Mouse (Mus musculus): ENCODE results near the gene Svop.

Svop gene

GRCm38 (mm10) chr5:113996458-113996857, 94.9 kb downstream of the Svop start:
- ATAC-seq (ENCODE audit: low TSS enrichment) = no peak

GRCm38 (mm10) chr5:113993487-113994465, 97.6 kb downstream of the Svop start, which contains the start of gene Ssh1:
Ssh1 (minus strand) TSS chr5:113993894.
- peak; percentile 72 for ATAC-seq (ENCODE audit: low TSS enrichment)

GRCm38 (mm10) chr5:113993031-113993486, 98.3 kb downstream of the Svop start:
- ATAC-seq (ENCODE audit: low TSS enrichment) = peak; percentile 35; the same call in 1 of the 2 replicates

GRCm38 (mm10) chr5:113992339-113992831, 99.0 kb downstream of the Svop start:
- no peak for ATAC-seq (ENCODE audit: low TSS enrichment)

GRCm38 (mm10) chr5:113991141-113991540, 100.2 kb downstream of the Svop start:
- ATAC-seq (ENCODE audit: low TSS enrichment) = no peak

- no peak for ATAC-seq (ENCODE audit: low TSS enrichment)
Measured at GRCm38 (mm10) chr5:113990593-113990992, 100.8 kb downstream of the Svop start.

GRCm38 (mm10) chr5:113989437-113990024, 101.8 kb downstream of the Svop start:
- ATAC-seq (ENCODE audit: low TSS enrichment) = no peak

GRCm38 (mm10) chr5:113986182-113986961, 105.0 kb downstream of the Svop start:
- no peak for ATAC-seq (ENCODE audit: low TSS enrichment)

GRCm38 (mm10) chr5:113985737-113986136, 105.6 kb downstream of the Svop start:
- ATAC-seq (ENCODE audit: low TSS enrichment) = no peak

- no peak for ATAC-seq (ENCODE audit: low TSS enrichment)
Measured at GRCm38 (mm10) chr5:113984025-113984740, 107.2 kb downstream of the Svop start.

GRCm38 (mm10) chr5:113983541-113983940, 107.8 kb downstream of the Svop start:
- no peak for ATAC-seq (ENCODE audit: low TSS enrichment)

- no peak for ATAC-seq (ENCODE audit: low TSS enrichment)
Measured at GRCm38 (mm10) chr5:113981843-113982242, 109.5 kb downstream of the Svop start.

- no peak for ATAC-seq (ENCODE audit: low TSS enrichment)
Measured at GRCm38 (mm10) chr5:113981171-113981570, 110.2 kb downstream of the Svop start.

- ATAC-seq (ENCODE audit: low TSS enrichment) = no peak
Measured at GRCm38 (mm10) chr5:113980511-113980910, 110.9 kb downstream of the Svop start.

GRCm38 (mm10) chr5:113977309-113977708, 114.1 kb downstream of the Svop start:
- ATAC-seq (ENCODE audit: low TSS enrichment) = no peak

Measured in frontal cortex, adult (tissue).